Mouse (Mus musculus) kidney, adult 2 months (tissue): ENCODE measurements around the gene Dynlrb2. TPM values are rescaled to one million over a fixed set of nuclear protein-coding genes. Genes with fewer than 3 reads are reported as not detected.

Source experiments
- DNase-seq: peaks from one replicate; pipeline ENCODE4 v3.0.0; 2021
- H3K27ac ChIP-seq: fragments of 200-500 bp; 2 replicates; pipeline ENCODE4 v1.5.1; 2012; ENCODE audit warnings: low read depth, low read length, control low read depth, inconsistent platforms; ENCODE audit not compliant: insufficient read depth
- H3K27me3 ChIP-seq: fragments of 200-500 bp; replicated peaks from 2 replicates; pipeline ENCODE4 v1.6.1; 2012; ENCODE audit warnings: mild to moderate bottlenecking, moderate library complexity, low read length, inconsistent platforms; ENCODE audit not compliant: control insufficient read depth, insufficient read depth
- H3K36me3 ChIP-seq: fragments of 200-500 bp; 2 replicates; pipeline ENCODE4 v1.6.1; 2012; ENCODE audit warnings: mild to moderate bottlenecking, moderate library complexity, low read length, inconsistent platforms; ENCODE audit not compliant: control insufficient read depth, insufficient read depth
- H3K4me1 ChIP-seq: fragments of 200-500 bp; 2 replicates; pipeline ENCODE4 v1.6.1; 2011; ENCODE audit warnings: low read length; ENCODE audit not compliant: control insufficient read depth, insufficient read depth
- H3K4me3 ChIP-seq: fragments of 200-500 bp; 2 replicates; pipeline ENCODE4 v1.5.1; 2011; ENCODE audit warnings: mild to moderate bottlenecking, low read depth, low read length, control low read depth; ENCODE audit not compliant: insufficient read depth
- CTCF ChIP-seq: fragments of 200-500 bp; conservative IDR thresholded peaks from 2 replicates; pipeline ENCODE4 v1.5.1; 2011; ENCODE audit warnings: low read depth, mild to moderate bottlenecking, control low read depth, low read length, moderate library complexity, mixed read lengths; ENCODE audit not compliant: insufficient read depth, insufficient read length
- POLR2A ChIP-seq: fragments of 200-500 bp; IDR thresholded peaks from one replicate; pipeline ENCODE4 v1.6.1; 2011; ENCODE audit warnings: low read depth, low read length, control low read depth
- WGBS: fragments of 180-500 bp; shearing (Covaris S2); methylation state at CpG from one replicate; pipeline ENCODE4 v1.1.7; 2018; 5-methylcytosine and 5-hydroxymethylcytosine counted together
- polyA plus RNA-seq: library from polyadenylated mRNA; depleted of rRNA; stranded (reverse); fragments of >200 nt; gene quantifications from 2 replicates; pipeline ENCODE4 v1.2.3, GENCODE M21; 2012; rRNA removed

Dynlrb2 gene
- polyA plus RNA-seq, 1 experiment: 2.2 TPM

DNA sequence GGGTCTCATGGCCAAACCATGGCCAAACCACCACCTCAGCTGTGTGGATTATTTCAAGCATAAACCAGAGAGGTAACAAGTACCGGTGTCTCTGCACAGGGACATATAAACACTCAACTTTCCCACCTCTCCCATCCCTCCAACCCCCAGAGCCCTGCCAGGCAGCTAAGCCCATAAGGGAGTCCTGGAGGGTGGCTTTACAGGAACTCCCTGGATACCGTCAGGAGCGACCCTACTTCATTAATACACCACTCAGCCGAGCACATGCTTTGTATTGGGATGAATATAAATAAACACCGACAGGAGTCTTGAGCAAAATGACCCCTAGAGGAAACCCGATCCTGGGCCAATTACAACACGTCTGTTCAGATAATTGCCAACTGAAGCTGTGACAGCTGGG lies 34.0 kb downstream of the Dynlrb2 start:
- DNase-seq: no peak
- Histone ChIP-seq H3K27me3 (no peaks in the 10 kb centered on the region), H3K27ac (no peak overlapping the region), H3K4me3 (no peak overlapping the region), H3K36me3 (no peaks in the 10 kb centered on the region), H3K4me1 (no peaks in the 10 kb centered on the region)
- WGBS: 25% methylated on average over 7 of the region's 7 CpGs
- no peak for TF ChIP-seq CTCF
- TF ChIP-seq POLR2A: no peak

DNA sequence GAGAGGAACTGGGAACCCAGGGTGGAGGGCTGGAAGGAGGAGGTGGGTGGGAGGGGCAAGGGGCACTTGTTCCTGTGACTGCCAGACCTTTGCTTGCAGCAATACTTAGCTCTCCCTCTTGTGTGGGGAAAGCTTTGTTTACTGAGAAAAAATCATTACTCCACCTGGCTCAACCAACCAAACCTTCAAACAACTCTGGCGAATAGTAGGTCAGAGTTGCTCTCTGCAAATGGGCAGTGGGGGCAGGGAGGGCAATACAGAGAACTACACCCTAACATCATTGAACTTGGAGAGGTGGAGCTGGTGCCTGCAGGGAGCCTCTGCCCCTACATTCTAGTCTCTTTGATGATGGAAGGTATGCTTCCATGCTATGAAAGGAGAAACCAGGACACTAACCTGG lies 35.4 kb downstream of the Dynlrb2 start:
- H3K36me3 ChIP-seq: no peaks in the 10 kb centered on the region
- TF ChIP-seq CTCF (no peak), POLR2A (no peak)
- H3K4me1 ChIP-seq: no peaks in the 10 kb centered on the region
- 96% methylated on average over 1 of the region's 1 CpGs for WGBS
- no peaks in the 10 kb centered on the region for H3K27me3 ChIP-seq
- no peak overlapping the region for H3K4me3 ChIP-seq
- no peak overlapping the region for H3K27ac ChIP-seq
- no peak for DNase-seq

DNA sequence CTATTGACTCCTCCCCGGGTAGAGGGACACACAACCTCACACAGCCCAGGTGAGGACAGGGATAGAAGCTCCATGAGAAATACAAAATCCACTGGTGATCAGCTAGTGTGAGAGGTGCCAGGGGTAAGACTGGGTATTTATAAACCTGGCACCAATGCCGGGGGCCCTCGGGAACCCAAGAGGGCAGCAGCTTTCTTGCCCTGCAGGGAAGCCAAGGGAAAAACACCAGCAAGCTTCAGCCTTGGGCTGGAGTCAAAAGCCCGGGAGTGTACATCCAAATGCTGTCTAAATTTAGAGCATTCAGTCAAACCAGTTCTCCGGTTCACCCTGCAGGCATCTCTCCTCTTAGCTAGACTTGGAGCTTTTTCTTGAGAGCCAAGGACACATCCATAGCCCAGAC lies 38.1 kb downstream of the Dynlrb2 start:
- Histone ChIP-seq H3K27ac (no peak overlapping the region), H3K4me1 (no peaks in the 10 kb centered on the region), H3K27me3 (no peaks in the 10 kb centered on the region), H3K4me3 (no peak overlapping the region), H3K36me3 (no peaks in the 10 kb centered on the region)
- 79% methylated on average over 5 of the region's 5 CpGs for WGBS
- no peak for DNase-seq
- TF ChIP-seq POLR2A: no peak
- TF ChIP-seq CTCF: no peak

DNA sequence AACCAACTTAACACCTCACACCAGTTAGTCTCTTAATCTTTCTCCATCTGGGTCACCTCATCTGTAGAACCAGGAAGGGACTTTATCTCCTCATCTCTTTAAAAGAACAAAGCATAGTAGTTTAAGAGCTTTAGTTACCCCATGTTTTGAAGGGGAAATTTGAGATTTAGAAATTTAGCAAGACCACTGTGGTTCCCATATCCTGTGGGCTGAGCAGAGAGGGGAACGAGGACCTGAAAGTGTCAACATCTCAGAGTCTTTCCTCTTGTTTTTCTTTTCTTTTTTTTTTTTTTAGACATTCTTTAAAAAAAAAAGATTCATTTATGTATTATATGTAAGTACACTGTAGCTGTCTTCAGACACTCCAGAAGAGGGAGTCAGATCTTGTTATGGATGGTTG lies 38.6 kb downstream of the Dynlrb2 start:
- Histone ChIP-seq H3K4me1 (no peaks in the 10 kb centered on the region), H3K27ac (no peak overlapping the region), H3K4me3 (no peak overlapping the region), H3K27me3 (no peaks in the 10 kb centered on the region), H3K36me3 (no peaks in the 10 kb centered on the region)
- 25% methylated on average over 1 of the region's 1 CpGs for WGBS
- no peak for DNase-seq
- TF ChIP-seq POLR2A (no peak), CTCF (no peak)

DNA sequence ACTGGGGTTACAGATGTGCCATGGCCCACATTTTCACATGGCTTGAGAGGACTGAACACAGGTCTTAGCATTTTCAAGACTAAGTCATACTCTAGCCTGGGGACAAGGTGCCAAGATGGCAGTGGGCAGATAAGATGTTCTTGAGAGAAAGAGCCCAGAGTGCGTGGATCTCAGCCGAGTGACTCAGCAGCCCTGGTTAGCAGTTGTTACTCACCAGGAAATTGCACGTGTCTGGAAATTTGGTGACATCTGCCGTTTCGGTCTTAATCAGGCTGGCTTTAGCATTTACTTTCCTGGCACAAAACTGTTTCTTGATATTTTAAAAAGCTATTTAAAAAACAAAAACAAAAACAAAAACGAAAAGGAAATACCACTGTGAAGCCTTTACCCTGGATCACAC lies 47.5 kb downstream of the Dynlrb2 start:
- no peak for TF ChIP-seq POLR2A
- TF ChIP-seq CTCF: no peak
- Histone ChIP-seq H3K36me3 (no peaks in the 10 kb centered on the region), H3K27ac (no peak overlapping the region), H3K4me3 (no peak overlapping the region), H3K4me1 (no peaks in the 10 kb centered on the region), H3K27me3 (no peaks in the 10 kb centered on the region)
- no peak for DNase-seq
- 65% methylated on average over 6 of the region's 6 CpGs for whole genome bisulfite sequencing

DNA sequence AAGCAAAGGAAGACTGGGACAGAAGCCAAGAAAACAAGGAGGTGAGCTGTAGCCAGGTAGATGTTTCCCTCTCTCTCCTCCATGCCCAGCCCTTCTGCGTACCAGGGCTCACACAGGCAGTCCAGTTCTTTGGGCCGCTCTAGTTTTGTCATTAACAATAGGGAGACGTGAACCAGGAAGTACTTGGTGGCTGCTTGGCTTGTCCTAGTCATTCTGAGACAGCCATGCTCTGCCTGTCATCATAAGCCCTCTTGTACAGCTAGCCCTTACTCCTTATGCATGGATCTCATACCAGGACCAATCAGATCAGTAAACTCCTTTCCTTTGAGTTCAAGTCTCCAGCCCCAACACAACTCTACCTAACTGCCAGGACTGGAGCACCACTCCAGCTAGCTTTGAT lies 48.0 kb downstream of the Dynlrb2 start:
- 83% methylated on average over 3 of the region's 3 CpGs for WGBS

More for the DNA sequence above, 48.0 kb downstream of the Dynlrb2 start:
- Histone ChIP-seq H3K27ac (no peak overlapping the region), H3K27me3 (no peaks in the 10 kb centered on the region), H3K4me3 (no peak overlapping the region), H3K36me3 (no peaks in the 10 kb centered on the region), H3K4me1 (no peaks in the 10 kb centered on the region)
- DNase-seq: no peak
- TF ChIP-seq CTCF (no peak), POLR2A (no peak)

Other genes starting within 250 kb of the Dynlrb2 start
- gene Cdyl2, start 228.0 kb downstream of the Dynlrb2 start, polyA plus RNA-seq: 2.0 and 2.4 TPM in 2 replicates